Mouse (Mus musculus) gastrocnemius, postnatal 14 days (tissue): ENCODE measurements around the gene Gm5447. TPM values are rescaled to one million over a fixed set of nuclear protein-coding genes. Genes with fewer than 3 reads are reported as not detected.
A peak's percentile ranks its signal among the peaks of the same experiment; 100 is the strongest.

ENCODE experiments used
- DNase-seq: peaks from one replicate; pipeline ENCODE4 v3.0.0; 2021; ENCODE audit warnings: mixed read lengths
- intact Hi-C: fragments of 180-260 bp; cut with DNase I; formaldehyde crosslinking; loops from one replicate; pipeline ENCODE4 v1.15.1; 2025; ENCODE audit warnings: low total_unique reads
- long read RNA-seq, 2 experiments: library from polyadenylated mRNA; stranded (forward); transcript quantifications; one replicate each; pipeline ENCODE4 v2.0.0; 2021
- total RNA-seq, 2 experiments: library from RNA; stranded (reverse); gene quantifications; 2 replicates each; pipeline ENCODE4 v1.2.3; 2021

The Gm5447 gene
- not detected for total RNA-seq
- long read RNA-seq, experiment 1, result 0 reads
- long read RNA-seq, experiment 2, result 0 reads

- DNase-seq, result peak; percentile 79
- intact Hi-C loops, result no loop called here
These were observed at the start of gene Gm5447, which contains the start of gene Exoc2 for GRCm38 (mm10) chr13:30973501-30974246. Gm5447 (plus strand) TSS chr13:30974204. Exoc2 (minus strand) TSS chr13:30974093.

- no peak for DNase-seq
- intact Hi-C loops, result no loop called here
These were observed 49.7 kb upstream of the Gm5447 start for GRCm38 (mm10) chr13:30924269-30924668.

GRCm38 (mm10) chr13:30929119-30929518, 44.9 kb upstream of the Gm5447 start:
- no peak for DNase-seq
- intact Hi-C loops, result no loop called here

- intact Hi-C loops, result no loop called here
- DNase-seq, result no peak
These were observed 42.4 kb upstream of the Gm5447 start for GRCm38 (mm10) chr13:30931613-30932012.

- DNase-seq, result no peak
- intact Hi-C loops, result no loop called here
These were observed 41.0 kb upstream of the Gm5447 start for GRCm38 (mm10) chr13:30932972-30933371.

GRCm38 (mm10) chr13:30945788-30946187, 28.2 kb upstream of the Gm5447 start:
- intact Hi-C loops, result no loop called here
- DNase-seq, result no peak

GRCm38 (mm10) chr13:30947129-30947528, 26.9 kb upstream of the Gm5447 start:
- intact Hi-C loops, result no loop called here
- no peak for DNase-seq

GRCm38 (mm10) chr13:30947540-30947939, 26.5 kb upstream of the Gm5447 start, which contains the start of gene Hus1b:
Hus1b (minus strand) TSS chr13:30947759.
- DNase-seq, result no peak
- intact Hi-C loops, result no loop called here

GRCm38 (mm10) chr13:30949181-30949580, 24.8 kb upstream of the Gm5447 start:
- intact Hi-C loops, result no loop called here
- DNase-seq, result no peak

GRCm38 (mm10) chr13:30952044-30952443, 22.0 kb upstream of the Gm5447 start:
- intact Hi-C loops, result no loop called here
- DNase-seq, result no peak

GRCm38 (mm10) chr13:30953580-30953979, 20.4 kb upstream of the Gm5447 start:
- intact Hi-C loops, result no loop called here

GRCm38 (mm10) chr13:30960714-30961113, 13.3 kb upstream of the Gm5447 start:
- no peak for DNase-seq
- intact Hi-C loops, result no loop called here

More at GRCm38 (mm10) chr13:30953580-30953979, 20.4 kb upstream of the Gm5447 start:
- no peak for DNase-seq

GRCm38 (mm10) chr13:30961932-30962331, 12.1 kb upstream of the Gm5447 start:
- intact Hi-C loops, result no loop called here
- DNase-seq, result no peak

GRCm38 (mm10) chr13:30966507-30966911, 7.5 kb upstream of the Gm5447 start:
- DNase-seq, result no peak
- intact Hi-C loops, result no loop called here

- DNase-seq, result no peak
- intact Hi-C loops, result no loop called here
These were observed 5.7 kb upstream of the Gm5447 start for GRCm38 (mm10) chr13:30968311-30968710.

GRCm38 (mm10) chr13:30971047-30971446, 3.0 kb upstream of the Gm5447 start:
- intact Hi-C loops, result no loop called here
- DNase-seq, result no peak

GRCm38 (mm10) chr13:30972102-30972501, 1.9 kb upstream of the Gm5447 start:
- intact Hi-C loops, result no loop called here
- no peak for DNase-seq

- intact Hi-C loops, result no loop called here
- no peak for DNase-seq
These were observed 235 bp downstream of the Gm5447 start for GRCm38 (mm10) chr13:30974247-30974630.

GRCm38 (mm10) chr13:30976536-30977084, 2.6 kb downstream of the Gm5447 start:
- DNase-seq, result no peak
- intact Hi-C loops, result no loop called here

GRCm38 (mm10) chr13:30978224-30978623, 4.2 kb downstream of the Gm5447 start:
- intact Hi-C loops, result no loop called here
- DNase-seq, result no peak

GRCm38 (mm10) chr13:30981666-30982065, 7.7 kb downstream of the Gm5447 start:
- intact Hi-C loops, result loop anchor here (5.0 kb wide), 1 partner anchor 79 kb away; no protein-coding TSS in a partner anchor
- DNase-seq, result peak; percentile 18
